Mouse (Mus musculus): ENCODE results near the gene Litaf.

DNA sequence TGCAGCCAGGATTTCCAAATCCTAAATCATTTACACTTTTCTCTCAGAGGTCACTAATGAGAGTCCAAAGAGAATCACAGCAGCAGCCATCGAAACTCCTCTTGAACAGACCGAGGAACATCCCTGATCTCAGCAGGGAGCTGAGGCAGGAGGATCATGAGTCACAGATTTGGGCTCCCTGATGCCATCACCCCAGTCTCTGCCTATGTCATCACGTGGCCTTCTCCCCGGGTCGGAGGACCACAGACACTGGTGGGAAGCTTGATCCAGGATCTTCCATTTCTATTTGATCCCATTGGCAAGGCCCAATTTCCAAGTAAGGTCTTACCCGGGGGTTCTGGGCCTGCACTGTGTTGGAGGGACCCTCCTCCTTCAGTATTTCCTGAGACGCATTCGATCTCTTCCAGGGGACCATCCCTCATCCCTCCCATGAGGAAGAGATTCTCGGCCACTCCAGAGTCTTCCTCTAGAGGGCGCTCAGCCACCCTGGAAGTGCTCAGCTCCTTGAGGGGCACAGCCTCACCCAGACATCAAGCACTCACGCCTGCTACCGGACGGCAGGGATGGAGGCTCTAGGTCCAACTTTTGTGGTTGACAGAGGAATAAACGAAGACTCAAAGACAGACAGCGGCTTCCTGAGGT lies 30.0 kb downstream of the Litaf start:
- no peak for TF ChIP-seq EP300 (optimal IDR thresholded peaks at IDR 0.05)
- TF ChIP-seq CTCF (IDR thresholded peaks at IDR 0.05; ENCODE audit: low read depth) = peak; percentile 96

All from stomach, postnatal 0 days (tissue).